Mouse (Mus musculus) liver, adult (tissue): ENCODE data around the gene Snip1.

Experiments
- GATA4 ChIP-seq: IDR thresholded peaks from 2 replicates; pipeline ENCODE4 v1.6.1; 2014; ENCODE audit warnings: mild to moderate bottlenecking, low read length; ENCODE audit not compliant: insufficient replicate concordance

Gene Snip1

DNA sequence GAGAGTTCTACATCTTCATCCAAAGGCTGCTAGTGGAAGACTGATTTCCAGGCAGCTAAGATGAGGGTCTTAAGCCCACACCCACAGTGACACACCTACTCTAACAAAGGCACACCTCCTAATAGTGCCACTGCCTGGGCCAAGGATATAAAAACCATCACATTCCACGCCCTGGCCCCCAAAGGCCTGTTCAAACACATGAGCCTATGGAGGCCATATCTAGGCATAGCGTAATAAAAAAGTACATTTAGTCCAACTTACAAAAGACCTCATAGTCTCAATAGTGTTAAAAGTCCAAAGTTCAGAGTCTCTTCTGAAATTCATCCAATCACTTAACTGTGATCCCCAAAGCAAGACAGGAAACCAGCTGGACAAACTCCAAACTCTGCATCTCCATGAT, 12.2 kb downstream of the Snip1 start:
- TF ChIP-seq GATA4, result no peak

DNA sequence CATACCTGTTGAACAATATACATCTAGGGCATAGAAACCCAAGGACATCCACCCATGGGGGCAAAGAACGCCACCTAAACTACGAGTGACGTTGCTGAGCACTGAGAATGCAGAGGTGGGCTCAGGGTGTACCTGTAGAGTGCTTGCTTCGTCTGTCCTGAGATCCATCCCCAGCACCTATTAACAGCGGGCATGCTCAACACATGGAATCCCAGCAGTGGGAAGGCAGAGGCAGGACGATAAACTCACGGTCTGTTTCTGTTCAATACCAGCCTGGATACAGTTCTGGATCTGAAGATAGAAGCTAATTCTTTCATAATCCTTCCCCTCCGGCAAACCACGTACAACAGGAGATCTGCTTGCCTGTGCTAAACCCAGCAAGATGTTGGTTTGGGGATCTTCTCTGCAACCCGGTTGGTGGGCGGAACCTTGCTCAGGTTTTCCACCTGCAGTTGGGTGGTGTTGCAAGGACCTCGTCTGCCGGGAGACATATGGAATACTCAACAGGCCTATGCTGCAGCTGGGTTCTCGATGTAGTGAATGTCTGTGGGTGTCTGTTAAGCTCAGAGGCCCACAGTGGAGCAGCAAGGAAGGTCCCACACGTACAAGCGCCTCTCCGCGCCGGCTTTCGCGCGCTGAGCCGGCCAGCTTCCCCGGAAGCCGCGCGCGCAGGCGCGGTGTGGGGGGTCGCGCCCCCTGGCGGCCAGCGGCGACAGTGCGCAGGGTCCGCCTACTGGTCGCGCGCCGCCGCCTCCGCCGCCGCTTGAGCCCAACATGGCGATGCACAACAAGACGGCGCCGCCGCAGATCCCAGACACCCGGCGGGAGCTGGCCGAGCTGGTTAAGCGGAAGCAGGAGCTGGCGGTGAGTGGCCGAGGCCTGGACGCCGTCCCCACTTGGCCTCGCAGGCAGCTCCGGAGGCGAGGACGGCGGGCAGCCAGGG, 18.2 kb downstream of the Snip1 start, which contains the start of gene Meaf6:
Gene Meaf6, plus strand, starts transcription at position 732 of the 943 bp plus-strand sequence.
- TF ChIP-seq GATA4, result no peak

DNA sequence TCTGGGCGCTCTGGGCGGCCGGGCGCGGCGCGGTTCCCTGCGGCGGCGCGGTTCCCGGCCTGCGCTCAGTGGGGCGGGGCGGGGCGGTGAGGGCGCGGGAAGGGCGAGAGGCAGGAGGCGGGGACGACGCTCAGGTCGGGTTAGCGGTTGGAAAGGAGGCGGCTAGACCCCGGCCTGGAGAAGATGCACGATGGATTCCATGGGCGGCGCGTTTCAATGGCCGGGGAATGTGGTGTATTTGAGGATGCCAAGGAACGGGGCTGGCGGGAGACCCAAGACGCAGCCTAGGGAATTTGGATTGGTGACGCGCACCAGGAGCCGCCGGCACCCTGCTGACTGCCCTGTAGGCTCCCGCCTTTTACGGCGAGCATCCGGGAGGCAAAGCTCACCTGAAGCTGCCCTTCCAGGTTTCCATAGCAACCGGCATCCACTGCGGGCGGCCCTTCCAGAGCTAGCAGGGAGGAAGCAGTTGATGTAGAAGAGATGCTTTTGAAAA, 18.9 kb downstream of the Snip1 start:
- no peak for TF ChIP-seq GATA4

DNA sequence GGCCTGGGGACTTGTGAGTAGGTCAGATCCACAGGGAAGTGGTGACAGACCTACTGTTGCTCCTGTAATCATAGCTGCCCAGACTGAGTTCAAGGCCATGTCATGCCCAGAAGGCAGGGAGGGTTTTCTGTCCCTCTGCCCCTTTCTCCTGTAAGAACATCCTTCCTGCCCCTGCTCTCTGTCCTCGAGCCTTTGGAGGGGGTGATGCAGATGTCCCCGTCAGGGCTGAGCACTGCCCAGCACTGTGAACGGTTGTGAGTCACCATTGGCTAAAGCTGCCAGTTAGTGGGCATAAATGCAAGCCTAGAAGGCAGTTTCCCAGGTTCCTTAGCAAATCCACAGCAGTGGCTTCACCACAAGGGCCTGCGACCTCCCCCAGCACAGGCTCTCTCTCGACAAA, 26.6 kb downstream of the Snip1 start:
- no peak for TF ChIP-seq GATA4

DNA sequence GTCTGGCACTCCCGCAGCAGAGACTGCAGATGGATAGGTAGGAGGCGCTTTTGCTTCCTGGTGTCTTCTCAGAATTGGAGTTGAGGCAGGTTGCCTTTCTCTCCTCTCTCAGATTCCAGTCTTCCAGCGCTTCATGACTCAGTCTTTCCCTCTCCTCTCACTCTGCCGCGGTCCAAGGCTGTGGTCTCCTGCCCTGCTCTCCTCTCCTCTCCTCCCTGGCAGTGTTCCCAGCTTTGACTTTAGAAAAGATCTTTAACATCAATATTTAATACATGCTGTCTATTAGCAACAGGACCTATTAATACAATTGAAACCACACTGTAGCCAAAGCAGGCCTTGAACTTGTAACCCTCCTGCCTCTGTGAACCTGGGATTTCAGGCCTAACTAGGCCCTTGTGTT, 29.6 kb downstream of the Snip1 start:
- TF ChIP-seq GATA4, result no peak

DNA sequence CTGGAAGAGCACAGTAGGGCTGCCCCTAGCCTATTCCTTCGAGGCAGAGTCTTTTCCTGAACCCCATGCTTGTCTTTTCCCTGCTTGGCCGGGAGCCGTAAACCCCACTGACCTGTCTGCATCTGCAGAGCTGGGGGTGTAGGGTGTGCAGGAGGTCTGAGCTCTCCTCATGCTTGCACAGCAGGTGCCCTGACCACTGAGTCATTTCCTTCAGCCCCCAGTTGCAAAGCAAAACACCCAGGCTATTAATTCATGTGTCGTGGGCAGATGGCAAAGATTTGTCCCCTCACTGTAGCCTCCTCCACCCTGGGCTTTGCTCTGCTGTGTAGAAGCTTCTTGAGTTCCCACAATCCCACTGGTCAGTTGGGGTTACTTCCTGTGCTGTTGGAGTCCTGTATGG, 30.9 kb downstream of the Snip1 start:
- TF ChIP-seq GATA4, result no peak

DNA sequence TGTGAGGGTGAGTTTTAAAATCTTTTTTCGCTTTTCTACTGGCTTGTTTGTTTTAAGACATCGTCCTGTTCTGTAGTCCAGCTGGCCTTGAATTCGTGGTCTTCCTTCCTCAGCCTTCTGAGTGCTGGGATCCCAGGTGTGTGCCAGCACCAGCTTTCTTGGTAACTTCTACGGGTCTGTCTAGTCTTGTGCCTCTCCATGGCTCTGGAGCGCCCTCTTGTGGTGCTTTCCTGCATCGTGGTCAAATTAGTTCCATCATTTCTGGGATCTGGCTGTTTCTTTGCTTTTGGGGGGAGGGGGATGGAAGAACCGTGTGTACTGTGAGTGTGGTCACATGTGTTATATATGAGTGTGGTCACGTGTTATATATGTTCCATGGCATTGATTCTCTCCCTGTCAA, 33.0 kb downstream of the Snip1 start:
- TF ChIP-seq GATA4, result no peak

DNA sequence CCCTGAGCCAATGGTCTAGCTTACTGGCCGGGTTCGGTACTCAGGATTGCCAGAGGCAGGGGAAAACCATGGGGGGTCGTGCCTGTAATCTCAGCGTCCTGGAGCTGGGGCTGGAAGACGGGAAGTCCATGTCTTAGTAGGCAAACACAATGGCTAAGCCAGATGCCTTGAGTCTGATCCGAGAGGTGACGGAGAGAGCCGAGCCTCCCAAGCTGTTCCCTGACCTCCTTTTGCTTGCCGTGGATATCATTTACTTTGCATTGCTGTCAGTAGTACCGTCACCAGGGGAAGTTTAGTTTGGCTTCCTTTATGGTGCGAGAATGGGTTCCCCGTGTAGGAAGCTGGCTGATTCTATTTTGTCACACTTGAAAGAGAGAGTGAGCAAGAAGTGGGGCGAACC, 34.9 kb downstream of the Snip1 start:
- TF ChIP-seq GATA4, result no peak

DNA sequence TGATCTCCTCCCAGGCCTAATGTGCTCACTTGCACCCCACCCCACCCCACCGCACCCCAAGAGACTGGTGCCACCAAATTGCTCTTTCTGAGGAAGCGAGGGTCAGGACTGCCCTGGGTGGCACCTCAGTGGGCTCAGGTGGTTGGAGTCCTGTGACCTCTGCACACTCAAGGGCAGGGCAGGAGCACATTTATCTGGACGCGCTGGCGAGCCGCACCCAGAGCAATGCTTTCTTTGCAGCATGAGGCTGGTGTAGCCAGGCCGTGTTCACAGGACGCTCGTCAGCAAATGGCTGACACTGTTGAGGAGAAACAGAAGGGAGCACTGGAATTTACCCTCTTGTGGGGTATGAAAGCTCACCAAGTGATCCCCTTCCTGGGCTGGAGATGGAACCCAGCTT, 38.9 kb downstream of the Snip1 start:
- TF ChIP-seq GATA4, result no peak

DNA sequence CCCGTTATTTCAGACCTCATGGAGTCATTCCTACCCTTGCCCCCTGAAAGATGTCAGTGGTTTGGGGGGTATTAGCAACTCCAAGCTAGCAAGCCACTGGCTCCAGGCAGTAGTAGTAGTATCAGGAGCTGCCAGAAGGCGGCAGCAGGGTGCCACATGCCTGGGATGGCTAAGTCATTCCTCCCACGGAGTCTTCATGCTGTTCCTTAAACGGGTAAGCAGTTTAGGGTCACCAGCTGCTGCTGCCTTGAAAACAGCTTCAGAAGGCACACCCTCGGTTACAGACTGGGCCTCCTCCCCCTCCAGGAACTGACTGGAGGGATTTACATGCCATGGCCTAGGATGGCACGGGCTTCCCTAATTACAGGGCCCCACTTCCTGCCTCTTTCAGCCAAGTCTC, 48.2 kb downstream of the Snip1 start:
- TF ChIP-seq GATA4, result no peak

DNA sequence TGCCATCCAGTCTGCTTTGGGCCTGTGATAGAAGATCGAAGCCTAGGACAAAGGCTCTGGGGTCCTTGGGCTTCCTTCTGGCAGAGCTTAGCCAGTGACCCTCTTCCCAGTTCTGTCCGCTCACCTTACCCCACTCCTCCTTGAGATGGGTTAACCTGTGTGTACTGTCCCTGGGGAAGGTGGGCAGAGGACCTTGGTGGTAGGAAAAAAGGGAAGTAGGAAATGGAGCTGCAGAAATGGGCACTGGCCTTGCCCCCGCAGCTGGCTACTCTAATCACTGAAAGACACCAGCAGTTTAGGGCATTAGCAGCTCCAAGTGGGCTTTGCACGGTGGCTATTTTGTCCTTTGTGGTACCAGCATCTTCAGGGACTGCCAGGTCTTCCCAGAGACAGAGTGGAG, 48.6 kb downstream of the Snip1 start:
- TF ChIP-seq GATA4, result no peak

DNA sequence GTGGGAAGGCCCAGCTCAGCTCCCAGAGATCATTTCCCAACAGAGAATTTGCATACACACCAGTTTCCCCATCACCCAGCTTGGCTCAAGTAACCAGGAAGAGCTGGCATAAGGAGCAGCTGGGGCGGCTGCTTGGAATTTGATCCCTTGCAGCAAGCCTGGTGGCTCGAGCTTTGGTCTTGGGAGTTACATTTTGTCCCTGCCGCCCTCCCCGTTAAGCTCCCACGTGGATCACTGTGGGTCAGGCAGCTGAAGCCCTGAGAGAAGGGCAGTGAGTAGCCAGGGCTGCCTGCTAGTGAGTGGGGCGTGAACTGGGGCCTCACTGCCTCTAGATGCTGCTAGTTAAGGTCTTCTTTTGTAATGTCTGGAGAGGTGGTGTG, 49.2 kb downstream of the Snip1 start:
- no peak for TF ChIP-seq GATA4

DNA sequence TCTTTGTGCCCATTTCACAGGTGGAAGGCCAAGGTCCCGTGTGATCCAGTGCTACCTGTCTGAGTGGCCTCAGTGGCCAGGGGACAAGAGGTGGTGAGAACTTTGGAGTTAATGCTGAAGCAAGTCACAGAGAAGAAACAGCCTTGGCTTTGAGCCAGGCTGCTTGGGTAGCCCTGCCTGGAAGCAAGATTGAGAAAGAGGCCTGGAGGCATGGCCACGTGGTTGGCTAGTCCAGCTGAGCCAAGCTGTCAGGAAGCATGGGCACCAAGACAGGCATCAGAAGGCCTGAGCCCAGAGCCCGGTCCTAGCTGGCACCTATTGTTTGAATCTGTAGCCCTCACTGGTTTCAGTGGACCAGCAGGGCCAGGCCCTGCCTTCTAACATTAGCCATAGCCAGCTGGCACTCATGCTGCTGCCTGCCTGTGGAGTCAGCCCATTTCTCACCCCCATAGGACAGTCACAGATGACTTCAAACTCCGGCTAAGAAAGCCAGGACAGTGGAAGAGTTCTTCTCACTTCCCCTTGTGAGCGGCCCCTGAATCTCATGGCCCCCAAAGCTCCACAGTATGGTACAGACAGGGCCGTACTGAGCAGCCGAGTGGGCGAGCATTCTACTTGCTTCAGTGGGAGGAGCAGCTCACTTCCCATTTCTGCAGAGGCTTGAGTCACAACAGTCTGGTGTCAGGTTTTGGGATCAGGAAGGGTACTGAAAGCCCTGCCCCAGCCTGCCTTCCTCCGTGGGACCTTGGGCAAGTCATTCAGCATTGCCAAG, 49.8 kb downstream of the Snip1 start:
- no peak for TF ChIP-seq GATA4

DNA sequence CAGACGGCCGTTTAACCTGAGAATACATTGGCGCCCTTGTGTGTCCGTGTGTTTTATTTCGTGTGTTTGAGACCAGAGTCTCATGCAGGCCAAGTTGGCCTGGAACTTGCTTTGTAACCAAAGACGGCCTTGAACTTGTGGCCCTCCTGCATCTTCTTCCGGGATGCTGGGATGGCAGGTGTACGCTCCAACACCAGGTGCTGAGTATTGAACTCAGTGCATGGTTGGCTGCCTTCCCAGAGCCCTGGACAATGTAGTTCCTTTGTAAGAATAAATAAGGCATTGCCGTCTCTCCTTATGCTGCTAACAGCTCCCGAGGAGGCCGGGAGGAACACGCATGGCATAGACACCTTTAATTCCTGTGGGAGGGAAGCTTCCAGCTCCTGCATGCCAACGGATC, 50.5 kb downstream of the Snip1 start:
- TF ChIP-seq GATA4, result no peak

DNA sequence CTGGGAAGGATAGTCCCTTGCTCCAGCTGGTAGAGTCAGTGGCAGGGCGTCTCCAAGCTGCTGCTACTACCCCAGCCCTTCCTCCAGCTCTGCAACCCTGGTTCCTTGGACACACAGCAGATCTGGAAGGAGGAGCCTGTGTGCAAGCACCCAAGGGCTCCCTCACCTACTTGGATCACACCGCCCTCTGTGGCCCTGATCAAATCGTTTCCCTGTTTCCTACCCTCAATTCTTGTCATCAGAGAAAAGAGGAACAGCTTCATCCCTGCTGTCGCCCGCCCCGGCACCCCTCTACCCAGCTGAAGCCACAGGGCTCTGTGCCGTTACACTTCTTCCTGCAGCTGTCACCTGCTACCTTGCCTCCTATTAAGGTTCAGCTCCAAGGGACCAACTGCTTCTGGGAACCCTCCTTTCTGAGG, 51.4 kb downstream of the Snip1 start:
- TF ChIP-seq GATA4, result no peak

DNA sequence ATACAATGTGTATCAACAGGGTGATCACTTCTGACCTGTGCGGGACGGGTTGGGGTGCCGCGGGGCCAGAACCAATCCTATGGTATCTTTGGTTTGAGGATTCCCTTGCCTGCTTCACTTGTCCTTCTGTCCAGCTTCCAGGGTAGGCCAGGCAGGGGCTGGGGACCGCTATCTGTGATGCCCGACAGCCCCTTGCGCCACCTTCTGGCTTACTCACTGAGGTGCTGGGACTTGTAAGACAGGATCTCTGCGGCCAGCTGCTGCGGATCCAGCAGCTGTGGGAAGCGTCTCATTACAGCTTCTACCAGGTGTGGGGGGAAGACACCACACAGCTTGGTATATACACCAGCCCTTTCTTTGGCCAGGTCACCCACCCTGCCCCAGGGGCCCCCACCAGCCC, 52.6 kb downstream of the Snip1 start:
- no peak for TF ChIP-seq GATA4
